Mouse (Mus musculus): ENCODE data around the gene Rilp. TPM values are rescaled to one million over a fixed set of nuclear protein-coding genes. Genes with fewer than 3 reads are reported as not detected.
A peak's percentile ranks its signal among the peaks of the same experiment; 100 is the strongest.

Gene Rilp
- polyA plus RNA-seq, 1 experiment from 2014 or later = 3.1 TPM

- ATAC-seq (ENCODE audit: low FRiP score) = no peak
- no peaks in the 10 kb centered on the region for H3K9me3 ChIP-seq (ENCODE audit: control insufficient read depth, low read length)
- H3K9ac ChIP-seq = no peak overlapping the region
- no peak for DNase-seq (ENCODE audit: low spot score)
- peaks cover 14% of the 10 kb centered on the region for H3K4me1 ChIP-seq (replicated peaks; ENCODE audit: control insufficient read depth, insufficient read depth, low read length)
- 92% methylated on average over 6 of the region's 6 CpGs for WGBS
- no peak overlapping the region for H3K27ac ChIP-seq
- peaks cover 17% of the 10 kb centered on the region for H3K36me3 ChIP-seq (replicated peaks; ENCODE audit: control insufficient read depth, insufficient read depth)
- no peak overlapping the region for H3K4me2 ChIP-seq (replicated peaks)
- H3K27me3 ChIP-seq (ENCODE audit: control insufficient read depth, insufficient read depth, low read length) = no peaks in the 10 kb centered on the region
- H3K4me3 ChIP-seq (replicated peaks; ENCODE audit: low read length) = no peak overlapping the region
Measured at GRCm38 (mm10) chr11:75465051-75465450, 44.8 kb upstream of the Rilp start.

- Histone ChIP-seq H3K4me2 (replicated peaks) (peak overlapping the region; percentile 48; the same call in 1 of the 2 replicates), H3K4me1 (replicated peaks; ENCODE audit: control insufficient read depth, insufficient read depth, low read length) (peaks cover 12% of the 10 kb centered on the region), H3K9ac (no peak overlapping the region), H3K27me3 (ENCODE audit: control insufficient read depth, insufficient read depth, low read length) (no peaks in the 10 kb centered on the region), H3K4me3 (replicated peaks; ENCODE audit: low read length) (no peak overlapping the region), H3K9me3 (ENCODE audit: control insufficient read depth, low read length) (no peaks in the 10 kb centered on the region), H3K27ac (no peak overlapping the region), H3K36me3 (replicated peaks; ENCODE audit: control insufficient read depth, insufficient read depth) (peaks cover 17% of the 10 kb centered on the region)
- DNase-seq (ENCODE audit: low spot score) = no peak
- 97% methylated on average over 4 of the region's 4 CpGs for WGBS
- no peak for ATAC-seq (ENCODE audit: low FRiP score)
Measured at GRCm38 (mm10) chr11:75466731-75467505, 43.0 kb upstream of the Rilp start.

- H3K9ac ChIP-seq = peak overlapping the region; percentile 18; the same call in 1 of the 2 replicates
- H3K4me2 ChIP-seq (replicated peaks) = peak overlapping the region; percentile 48
- peaks cover 5% of the 10 kb centered on the region for H3K4me1 ChIP-seq (replicated peaks; ENCODE audit: control insufficient read depth, insufficient read depth, low read length)
- ATAC-seq (ENCODE audit: low FRiP score) (peak; percentile 31; the same call in 1 of the 2 replicates), DNase-seq (ENCODE audit: low spot score) (no peak)
- no peaks in the 10 kb centered on the region for H3K27me3 ChIP-seq (ENCODE audit: control insufficient read depth, insufficient read depth, low read length)
- H3K4me3 ChIP-seq (replicated peaks; ENCODE audit: low read length) = peak overlapping the region; percentile 18
- 21% methylated on average over 19 of the region's 19 CpGs for WGBS
- H3K9me3 ChIP-seq (ENCODE audit: control insufficient read depth, low read length) = no peaks in the 10 kb centered on the region
- H3K27ac ChIP-seq = no peak overlapping the region
- H3K36me3 ChIP-seq (replicated peaks; ENCODE audit: control insufficient read depth, insufficient read depth) = peaks cover 17% of the 10 kb centered on the region
Measured at GRCm38 (mm10) chr11:75467512-75468215, 42.2 kb upstream of the Rilp start.

- Histone ChIP-seq H3K4me3 (replicated peaks; ENCODE audit: low read length) (peak overlapping the region; percentile 18), H3K27me3 (ENCODE audit: control insufficient read depth, insufficient read depth, low read length) (no peaks in the 10 kb centered on the region), H3K9ac (no peak overlapping the region), H3K4me2 (replicated peaks) (peak overlapping the region; percentile 48), H3K9me3 (ENCODE audit: control insufficient read depth, low read length) (no peaks in the 10 kb centered on the region), H3K4me1 (replicated peaks; ENCODE audit: control insufficient read depth, insufficient read depth, low read length) (no peaks in the 10 kb centered on the region), H3K36me3 (replicated peaks; ENCODE audit: control insufficient read depth, insufficient read depth) (peaks cover 17% of the 10 kb centered on the region), H3K27ac (no peak overlapping the region)
- WGBS = 69% methylated on average over 7 of the region's 7 CpGs
- no peak for ATAC-seq (ENCODE audit: low FRiP score)
- no peak for DNase-seq (ENCODE audit: low spot score)
Measured at GRCm38 (mm10) chr11:75468410-75468809, 41.5 kb upstream of the Rilp start.

- H3K4me2 ChIP-seq (replicated peaks) = no peak overlapping the region
- 89% methylated on average over 4 of the region's 4 CpGs for WGBS
- no peaks in the 10 kb centered on the region for H3K4me1 ChIP-seq (replicated peaks; ENCODE audit: control insufficient read depth, insufficient read depth, low read length)
- no peak overlapping the region for H3K9ac ChIP-seq
- no peak overlapping the region for H3K27ac ChIP-seq
- DNase-seq (ENCODE audit: low spot score) (no peak), ATAC-seq (ENCODE audit: low FRiP score) (no peak)
- no peak overlapping the region for H3K4me3 ChIP-seq (replicated peaks; ENCODE audit: low read length)
- H3K36me3 ChIP-seq (replicated peaks; ENCODE audit: control insufficient read depth, insufficient read depth) = peaks cover 17% of the 10 kb centered on the region
- H3K9me3 ChIP-seq (ENCODE audit: control insufficient read depth, low read length) = no peaks in the 10 kb centered on the region
- H3K27me3 ChIP-seq (ENCODE audit: control insufficient read depth, insufficient read depth, low read length) = no peaks in the 10 kb centered on the region
Measured at GRCm38 (mm10) chr11:75469261-75469660, 40.6 kb upstream of the Rilp start.

GRCm38 (mm10) chr11:75470675-75471074 lies 39.2 kb upstream of the Rilp start:
- H3K9me3 ChIP-seq (ENCODE audit: control insufficient read depth, low read length) = no peaks in the 10 kb centered on the region
- H3K27me3 ChIP-seq (ENCODE audit: control insufficient read depth, insufficient read depth, low read length) = no peaks in the 10 kb centered on the region
- ATAC-seq (ENCODE audit: low FRiP score) = no peak
- no peak overlapping the region for H3K4me3 ChIP-seq (replicated peaks; ENCODE audit: low read length)
- H3K4me1 ChIP-seq (replicated peaks; ENCODE audit: control insufficient read depth, insufficient read depth, low read length) = no peaks in the 10 kb centered on the region
- H3K9ac ChIP-seq = no peak overlapping the region
- no peak overlapping the region for H3K27ac ChIP-seq
- no peak overlapping the region for H3K4me2 ChIP-seq (replicated peaks)
- DNase-seq (ENCODE audit: low spot score) = no peak
- H3K36me3 ChIP-seq (replicated peaks; ENCODE audit: control insufficient read depth, insufficient read depth) = peaks cover 9% of the 10 kb centered on the region
- WGBS = 88% methylated on average over 3 of the region's 3 CpGs

- Histone ChIP-seq H3K4me1 (replicated peaks; ENCODE audit: control insufficient read depth, insufficient read depth, low read length) (no peaks in the 10 kb centered on the region), H3K9ac (no peak overlapping the region), H3K4me3 (replicated peaks; ENCODE audit: low read length) (no peak overlapping the region), H3K9me3 (ENCODE audit: control insufficient read depth, low read length) (no peaks in the 10 kb centered on the region), H3K27ac (no peak overlapping the region), H3K4me2 (replicated peaks) (no peak overlapping the region), H3K36me3 (replicated peaks; ENCODE audit: control insufficient read depth, insufficient read depth) (no peaks in the 10 kb centered on the region), H3K27me3 (ENCODE audit: control insufficient read depth, insufficient read depth, low read length) (no peaks in the 10 kb centered on the region)
- no peak for DNase-seq (ENCODE audit: low spot score)
- no peak for ATAC-seq (ENCODE audit: low FRiP score)
- 85% methylated on average over 11 of the region's 11 CpGs for WGBS
Measured at GRCm38 (mm10) chr11:75472469-75473081, 37.3 kb upstream of the Rilp start.

GRCm38 (mm10) chr11:75473376-75473775 lies 36.5 kb upstream of the Rilp start:
- no peak overlapping the region for H3K27ac ChIP-seq
- no peaks in the 10 kb centered on the region for H3K4me1 ChIP-seq (replicated peaks; ENCODE audit: control insufficient read depth, insufficient read depth, low read length)
- no peaks in the 10 kb centered on the region for H3K9me3 ChIP-seq (ENCODE audit: control insufficient read depth, low read length)
- ATAC-seq (ENCODE audit: low FRiP score) = no peak
- no peak overlapping the region for H3K4me2 ChIP-seq (replicated peaks)
- no peak overlapping the region for H3K9ac ChIP-seq
- no peak overlapping the region for H3K4me3 ChIP-seq (replicated peaks; ENCODE audit: low read length)
- WGBS = 68% methylated on average over 7 of the region's 7 CpGs
- H3K27me3 ChIP-seq (ENCODE audit: control insufficient read depth, insufficient read depth, low read length) = no peaks in the 10 kb centered on the region
- no peaks in the 10 kb centered on the region for H3K36me3 ChIP-seq (replicated peaks; ENCODE audit: control insufficient read depth, insufficient read depth)
- no peak for DNase-seq (ENCODE audit: low spot score)

GRCm38 (mm10) chr11:75486192-75486591 lies 23.7 kb upstream of the Rilp start:
- Histone ChIP-seq H3K4me3 (replicated peaks; ENCODE audit: low read length) (peak overlapping the region; percentile 100), H3K9ac (no peak overlapping the region), H3K9me3 (ENCODE audit: control insufficient read depth, low read length) (no peaks in the 10 kb centered on the region), H3K27ac (peak overlapping the region; percentile 60; the same call in 1 of the 2 replicates), H3K4me1 (replicated peaks; ENCODE audit: control insufficient read depth, insufficient read depth, low read length) (peaks cover 14% of the 10 kb centered on the region), H3K4me2 (replicated peaks) (peak overlapping the region; percentile 53), H3K36me3 (replicated peaks; ENCODE audit: control insufficient read depth, insufficient read depth) (peaks cover 31% of the 10 kb centered on the region), H3K27me3 (ENCODE audit: control insufficient read depth, insufficient read depth, low read length) (no peaks in the 10 kb centered on the region)
- ATAC-seq (ENCODE audit: low FRiP score) (peak; percentile 38), DNase-seq (ENCODE audit: low spot score) (no peak)
- WGBS = 16% methylated on average over 3 of the region's 3 CpGs

Data from hindbrain, embryonic 14.5 days (tissue).